Mouse (Mus musculus) heart, postnatal 0 days (tissue): ENCODE measurements around the gene Mpig6b.

Experiments
- CTCF ChIP-seq: IDR thresholded peaks from 2 replicates; pipeline ENCODE4 v1.5.1; 2016; ENCODE audit warnings: antibody characterized with exemption, control low read depth, low read depth
- EP300 ChIP-seq: IDR thresholded peaks from 2 replicates; pipeline ENCODE4 v1.6.1; 2016; ENCODE audit warnings: antibody characterized with exemption, low read depth

GRCm38 (mm10) chr17:35092403-35093198, 26.6 kb upstream of the Mpig6b start:
- no peak for TF ChIP-seq CTCF
- no peak for TF ChIP-seq EP300
